20 mouse cellular contexts compared by ENCODE assay signal in the genomic region with DNA sequence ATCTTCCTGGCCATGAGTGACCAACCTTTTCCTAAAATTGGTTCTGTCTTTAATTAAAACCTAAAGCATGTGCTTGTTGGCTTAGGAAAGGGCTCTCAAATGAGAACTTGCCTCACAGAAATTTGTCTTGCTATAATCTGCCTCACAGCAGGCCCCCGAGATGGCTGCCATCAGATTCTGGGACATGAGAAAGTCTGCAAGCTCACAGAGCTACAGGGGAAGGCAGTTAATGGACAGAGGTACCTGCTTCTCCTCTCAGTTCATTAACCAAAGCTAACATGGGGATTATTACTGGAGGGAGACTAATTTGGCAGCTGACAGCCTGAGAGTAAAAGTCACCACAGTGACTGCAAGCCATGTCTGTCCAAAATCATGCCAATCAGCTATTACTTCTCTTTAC.
DNase-seq lines count a peak whose midpoint lies in the region; ATAC-seq and TF ChIP-seq lines count a peak whose summit lies in the region.
"Had no signal": no experiment of that assay in that cellular context is flagged by ENCODE, and none has a peak within 500 bp of the region (broad histone marks: within the 10 kb centered on the region; RNA-seq: fewer than 3 reads in every experiment).

No protein-coding gene starts in this region.

- no peak overlapping the region for H3K4me2 ChIP-seq in midbrain, postnatal 0 days (ENCODE audit: low read depth, low read length, poor library complexity, severe bottlenecking)
- H3K4me2 ChIP-seq in midbrain, embryonic 16.5 days (ENCODE audit: low read length), result no peak overlapping the region
- H3K4me2 ChIP-seq: heart, embryonic 13.5 days; midbrain, embryonic 11.5 days had no signal

- H3K9me3 ChIP-seq in midbrain, postnatal 0 days (ENCODE audit: low read length), result no peaks in the 10 kb centered on the region
- peaks cover 3% of the 10 kb centered on the region; the same call in 1 of the 2 replicates for H3K9me3 ChIP-seq in midbrain, embryonic 16.5 days (replicated peaks; ENCODE audit: control insufficient read depth, low read length, poor library complexity, severe bottlenecking)
- H3K9me3 ChIP-seq: heart, embryonic 13.5 days had no signal

- H3K4me1 ChIP-seq in midbrain, postnatal 0 days (ENCODE audit: insufficient read depth, low read length), result no peaks in the 10 kb centered on the region
- no peaks in the 10 kb centered on the region for H3K4me1 ChIP-seq in midbrain, embryonic 16.5 days (ENCODE audit: control insufficient read depth, insufficient read depth, low read length)
- H3K4me1 ChIP-seq: heart, embryonic 13.5 days had no signal

- H3K4me3 ChIP-seq in midbrain, postnatal 0 days (ENCODE audit: low read depth, low read length), result no peak overlapping the region
- no peak overlapping the region for H3K4me3 ChIP-seq in midbrain, embryonic 16.5 days (ENCODE audit: low read depth, low read length)
- H3K4me3 ChIP-seq: heart, adult 2 months; heart, embryonic 13.5 days had no signal

- no peak overlapping the region for H3K9ac ChIP-seq in midbrain, postnatal 0 days (replicated peaks; ENCODE audit: low read length, poor library complexity, severe bottlenecking)
- no peak overlapping the region for H3K9ac ChIP-seq in midbrain, embryonic 16.5 days (ENCODE audit: low read depth, low read length)
- H3K9ac ChIP-seq: heart, embryonic 13.5 days had no signal

- TF ChIP-seq CTCF in midbrain, postnatal 0 days (IDR thresholded peaks at IDR 0.05), result no peak

- H3K27ac ChIP-seq in midbrain, postnatal 0 days (ENCODE audit: low read depth, low read length), result no peak overlapping the region
- H3K27ac ChIP-seq in midbrain, embryonic 16.5 days (ENCODE audit: low read length), result no peak overlapping the region
- H3K27ac ChIP-seq: heart, adult 2 months; heart, embryonic 13.5 days had no signal

- peak; percentile 36; the same call in 1 of the 2 replicates for ATAC-seq in cerebellum, adult (ENCODE audit: insufficient number of reproducible peaks, low FRiP score, low TSS enrichment)
- ATAC-seq in midbrain, postnatal 0 days (ENCODE audit: low FRiP score), result no peak
- no peak for ATAC-seq in midbrain, embryonic 16.5 days
- no peak for ATAC-seq in erythroblast, adult 5-6 weeks (replicated peaks; ENCODE audit: low FRiP score, poor library complexity, severe bottlenecking)
- ATAC-seq: activated CD4-positive, CD25-positive, alpha-beta regulatory T cell, adult 4 months; forebrain, embryonic 16.5 days; intestine, postnatal 0 days had no signal

- no peaks in the 10 kb centered on the region for H3K27me3 ChIP-seq in midbrain, postnatal 0 days (ENCODE audit: insufficient read depth, low read length)
- no peaks in the 10 kb centered on the region for H3K27me3 ChIP-seq in midbrain, embryonic 16.5 days (ENCODE audit: control insufficient read depth, insufficient read depth, low read depth, low read length)
- H3K27me3 ChIP-seq: heart, embryonic 13.5 days had no signal

- WGBS in midbrain, postnatal 0 days, result 61% methylated on average over 1 of the region's 1 CpGs
- WGBS in midbrain, embryonic 16.5 days, result 55% methylated on average over 1 of the region's 1 CpGs

- no peak for DNase-seq in cerebellum, postnatal 4 days (ENCODE audit: low spot score in 2 of 2)
- DNase-seq in midbrain, postnatal 0 days (ENCODE audit: low spot score), result peak; percentile 46
- peak; percentile 23 to 39 for DNase-seq in cerebellum, postnatal 25 days
- peak; percentile 16 for DNase-seq in retina, postnatal 1 day
- no peak for DNase-seq in adrenal gland, postnatal 4 days (ENCODE audit: low spot score in 2 of 2)
- DNase-seq: adrenal gland, adult 8-10 months; gastrocnemius, postnatal 36 days; heart, adult 2 months; layer of hippocampus, adult 9-11 months; lung, postnatal 10 days; thymus, adult 18-20 months; thymus, postnatal 36 days had no signal

- no peaks in the 10 kb centered on the region for H3K36me3 ChIP-seq in midbrain, postnatal 0 days (ENCODE audit: insufficient read depth, low read length)
- H3K36me3 ChIP-seq in midbrain, embryonic 16.5 days (ENCODE audit: control insufficient read depth, insufficient read depth, low read length), result no peaks in the 10 kb centered on the region
- H3K36me3 ChIP-seq: heart, embryonic 13.5 days had no signal

Comparison
In these comparisons a context has a peak if more than half of its experiments do, and no peak if none do; other contexts are left out.
1. DNase-seq: peak in midbrain, postnatal 0 days (single experiment), cerebellum, postnatal 25 days (2 of 2) and retina, postnatal 1 day (single experiment); none in cerebellum, postnatal 4 days (0 of 2) and adrenal gland, postnatal 4 days (0 of 2).